Mouse (Mus musculus) ES-Bruce4 (cell line): ENCODE data around the gene Capn15.

ENCODE experiments used
- CTCF ChIP-seq: IDR thresholded peaks from one replicate; pipeline ENCODE4 v1.8.1; 2011; ENCODE audit warnings: low read depth, low read length
- POLR2A ChIP-seq: IDR thresholded peaks from one replicate; pipeline ENCODE4 v1.8.1; 2011; ENCODE audit warnings: low read length; ENCODE audit not compliant: insufficient read depth

DNA sequence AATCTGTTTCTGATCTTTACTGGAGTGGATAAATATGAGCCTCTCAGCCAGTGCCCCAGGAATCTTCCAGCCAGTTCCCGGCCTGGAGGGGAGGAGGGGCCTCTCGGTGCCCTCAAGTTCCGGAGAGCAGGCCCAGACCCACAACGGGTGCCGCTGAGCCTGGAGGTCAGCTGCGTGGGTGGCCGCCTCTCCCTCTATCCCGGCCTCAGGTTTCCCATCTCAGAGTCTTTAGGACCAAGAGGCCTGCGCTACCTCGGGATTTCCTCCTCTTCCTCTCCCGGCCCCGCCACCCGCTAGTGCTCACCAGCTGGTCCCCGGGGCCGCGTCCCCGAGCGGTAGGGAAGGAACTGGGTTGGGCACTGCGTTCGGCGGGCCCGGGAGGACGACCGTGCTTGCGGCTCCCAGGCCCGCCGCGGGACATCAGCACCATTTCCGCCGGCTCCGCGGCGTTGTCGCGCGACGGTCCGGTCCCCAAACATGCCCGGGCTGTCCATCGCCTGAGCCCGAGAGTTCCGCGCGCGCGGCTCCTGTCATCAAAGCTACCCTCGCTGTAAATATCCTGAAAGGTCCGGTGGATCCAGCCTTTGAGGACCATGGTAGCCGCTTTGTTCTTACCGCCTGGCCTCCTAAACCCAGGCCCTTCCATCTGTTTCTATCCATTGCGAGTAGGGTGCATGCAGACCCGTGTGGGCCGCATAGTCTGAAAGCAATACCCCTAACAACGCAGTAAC lies 43.9 kb downstream of the Capn15 start:
- TF ChIP-seq POLR2A (no peak), CTCF (no peak)
